Mouse (Mus musculus): ENCODE results near the gene Ebf1. TPM values are rescaled to one million over a fixed set of nuclear protein-coding genes. Genes with fewer than 3 reads are reported as not detected.
A peak's percentile ranks its signal among the peaks of the same experiment; 100 is the strongest.

Gene Ebf1
- polyA plus RNA-seq, 1 experiment from 2014 or later, result 16.2 TPM

DNA sequence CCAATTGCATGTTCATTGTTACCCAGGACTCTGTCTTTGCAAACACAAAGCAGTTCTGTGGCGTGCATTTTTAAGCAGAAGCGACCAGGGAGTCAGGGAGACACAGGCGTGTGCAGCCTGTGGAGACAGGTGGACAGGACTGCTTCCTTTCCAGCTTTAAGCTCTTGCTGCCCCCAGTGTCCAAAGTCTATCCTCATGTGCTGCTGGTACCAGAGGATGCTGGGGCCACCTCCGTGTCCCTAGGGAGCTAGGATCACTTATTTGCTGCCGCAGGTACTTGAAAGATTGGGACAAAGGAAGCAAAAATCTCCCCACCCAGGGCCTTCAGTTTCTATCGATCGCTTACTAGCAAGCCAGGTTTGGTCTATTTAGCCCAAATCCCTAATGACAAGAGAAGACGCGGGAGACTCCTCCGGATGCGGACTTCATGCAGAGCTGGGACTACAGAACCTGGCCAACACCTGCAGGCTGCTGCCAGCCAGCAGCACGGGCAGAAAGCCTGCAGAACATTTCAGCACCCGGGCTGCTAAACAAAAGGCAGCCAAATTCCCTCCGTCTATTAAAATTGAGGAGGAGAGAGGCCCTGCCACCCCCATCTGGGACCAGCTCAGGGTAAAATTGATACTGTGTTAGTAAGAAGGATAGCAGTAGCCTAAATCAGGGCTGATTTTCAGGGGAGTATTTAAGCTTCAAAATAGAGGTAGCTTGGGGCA is 215.3 kb downstream of the Ebf1 start:
- no peak for ATAC-seq (replicated peaks; ENCODE audit: extremely low read depth, insufficient read depth, low FRiP score)
- Histone ChIP-seq H3K9ac (ENCODE audit: low read length) (no peak overlapping the region), H3K4me3 (ENCODE audit: low read length) (no peak overlapping the region), H3K4me1 (ENCODE audit: control insufficient read depth, insufficient read depth, low read length) (0 out of 2 replicates have a peak, but pooled peaks cover 2% of the 10 kb centered on the region), H3K27ac (ENCODE audit: low read length) (no peak overlapping the region), H3K36me3 (ENCODE audit: control insufficient read depth, insufficient read depth) (no peaks in the 10 kb centered on the region), H3K27me3 (ENCODE audit: control insufficient read depth, insufficient read depth, low read length) (peaks cover 3% of the 10 kb centered on the region; the same call in 1 of the 2 replicates), H3K9me3 (replicated peaks; ENCODE audit: control insufficient read depth, low read length) (no peaks in the 10 kb centered on the region), H3K4me2 (ENCODE audit: low read depth, low read length) (no peak overlapping the region)
- WGBS, result 42% methylated on average over 14 of the region's 14 CpGs

DNA sequence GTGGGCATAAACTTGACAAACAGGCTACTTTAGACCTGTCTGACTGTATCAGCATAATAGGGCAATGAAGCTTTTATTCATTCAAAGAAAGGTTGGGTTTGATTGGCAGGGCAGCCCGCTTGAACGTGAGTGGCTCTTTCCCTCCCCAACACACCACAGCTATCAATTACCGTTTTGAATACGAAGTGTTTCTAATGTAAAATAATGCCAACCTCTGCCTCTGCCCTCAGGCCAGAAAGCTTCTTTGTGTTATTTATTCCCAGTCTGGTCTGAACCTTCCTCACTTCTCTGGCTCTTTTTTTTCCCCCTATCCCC is 215.8 kb downstream of the Ebf1 start:
- Histone ChIP-seq H3K27me3 (ENCODE audit: control insufficient read depth, insufficient read depth, low read length) (peaks cover 3% of the 10 kb centered on the region; the same call in 1 of the 2 replicates), H3K4me1 (ENCODE audit: control insufficient read depth, insufficient read depth, low read length) (0 out of 2 replicates have a peak, but pooled peaks cover 2% of the 10 kb centered on the region), H3K36me3 (ENCODE audit: control insufficient read depth, insufficient read depth) (no peaks in the 10 kb centered on the region), H3K4me2 (ENCODE audit: low read depth, low read length) (no peak overlapping the region), H3K9me3 (replicated peaks; ENCODE audit: control insufficient read depth, low read length) (no peaks in the 10 kb centered on the region), H3K27ac (ENCODE audit: low read length) (no peak overlapping the region), H3K4me3 (ENCODE audit: low read length) (no peak overlapping the region), H3K9ac (ENCODE audit: low read length) (no peak overlapping the region)
- ATAC-seq (replicated peaks; ENCODE audit: extremely low read depth, insufficient read depth, low FRiP score), result no peak
- WGBS, result 31% methylated on average over 4 of the region's 4 CpGs

DNA sequence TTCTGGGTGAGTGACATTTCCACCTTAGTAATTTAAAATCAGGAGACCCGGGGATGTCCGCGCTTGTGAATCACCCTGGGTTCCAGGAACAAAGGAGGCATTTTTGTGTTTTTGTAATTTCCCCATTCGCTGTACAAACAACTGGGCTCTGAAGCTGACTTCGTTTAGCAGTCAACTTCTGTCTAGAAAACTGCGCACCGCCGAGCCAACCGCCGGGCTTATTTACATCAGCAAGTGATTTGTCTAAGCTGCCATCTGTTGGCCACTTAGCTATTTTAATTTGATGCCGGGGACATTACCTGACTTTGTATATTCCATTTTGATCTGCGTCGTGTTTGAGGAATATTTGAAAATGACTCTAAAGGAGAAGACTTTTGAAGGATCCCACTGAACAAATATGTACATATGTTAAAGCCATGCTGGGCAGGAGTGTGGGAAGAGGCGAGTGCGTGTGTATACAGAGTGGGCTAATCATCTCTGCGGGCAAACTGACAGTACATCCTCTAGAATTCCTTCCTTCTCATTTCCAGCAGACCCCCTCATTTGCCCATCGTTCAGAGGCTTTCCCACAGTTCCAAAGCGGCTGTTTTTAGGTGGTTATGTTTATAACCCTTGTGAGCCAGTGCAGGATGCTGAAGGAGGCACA is 216.4 kb downstream of the Ebf1 start:
- Histone ChIP-seq H3K4me3 (ENCODE audit: low read length) (no peak overlapping the region), H3K9ac (ENCODE audit: low read length) (no peak overlapping the region), H3K27me3 (ENCODE audit: control insufficient read depth, insufficient read depth, low read length) (peaks cover 3% of the 10 kb centered on the region; the same call in 1 of the 2 replicates), H3K27ac (ENCODE audit: low read length) (no peak overlapping the region), H3K4me2 (ENCODE audit: low read depth, low read length) (no peak overlapping the region), H3K36me3 (ENCODE audit: control insufficient read depth, insufficient read depth) (no peaks in the 10 kb centered on the region), H3K4me1 (ENCODE audit: control insufficient read depth, insufficient read depth, low read length) (0 out of 2 replicates have a peak, but pooled peaks cover 2% of the 10 kb centered on the region), H3K9me3 (replicated peaks; ENCODE audit: control insufficient read depth, low read length) (no peaks in the 10 kb centered on the region)
- WGBS, result 58% methylated on average over 18 of the region's 18 CpGs
- ATAC-seq (replicated peaks; ENCODE audit: extremely low read depth, insufficient read depth, low FRiP score), result no peak

DNA sequence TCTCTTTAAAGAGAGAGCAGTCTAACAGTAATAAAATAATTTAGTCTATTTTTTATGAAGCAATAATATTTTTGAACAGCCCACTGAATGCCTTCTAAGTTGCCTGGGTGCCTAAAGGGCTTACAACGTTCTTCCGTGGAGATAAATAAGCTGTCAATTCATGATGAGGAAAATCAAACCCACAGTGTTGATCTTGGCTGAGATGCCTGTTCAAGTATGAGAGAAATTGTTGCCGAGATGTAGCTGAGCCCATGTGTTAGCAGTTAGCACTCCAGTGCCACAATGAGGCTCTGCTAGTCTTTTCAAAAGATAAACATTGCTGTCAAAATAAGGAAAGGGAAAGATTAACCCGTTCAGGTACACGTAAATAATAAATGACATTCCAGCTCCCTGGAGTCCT is 218.0 kb downstream of the Ebf1 start:
- peaks cover 3% of the 10 kb centered on the region; the same call in 1 of the 2 replicates for H3K27me3 ChIP-seq (ENCODE audit: control insufficient read depth, insufficient read depth, low read length)
- 0 out of 2 replicates have a peak, but pooled peaks cover 2% of the 10 kb centered on the region for H3K4me1 ChIP-seq (ENCODE audit: control insufficient read depth, insufficient read depth, low read length)
- H3K9me3 ChIP-seq (replicated peaks; ENCODE audit: control insufficient read depth, low read length), result no peaks in the 10 kb centered on the region
- no peak overlapping the region for H3K9ac ChIP-seq (ENCODE audit: low read length)
- H3K27ac ChIP-seq (ENCODE audit: low read length), result no peak overlapping the region
- no peak for ATAC-seq (replicated peaks; ENCODE audit: extremely low read depth, insufficient read depth, low FRiP score)
- no peak overlapping the region for H3K4me2 ChIP-seq (ENCODE audit: low read depth, low read length)
- H3K4me3 ChIP-seq (ENCODE audit: low read length), result no peak overlapping the region
- H3K36me3 ChIP-seq (ENCODE audit: control insufficient read depth, insufficient read depth), result no peaks in the 10 kb centered on the region
- WGBS, result 37% methylated on average over 5 of the region's 5 CpGs

DNA sequence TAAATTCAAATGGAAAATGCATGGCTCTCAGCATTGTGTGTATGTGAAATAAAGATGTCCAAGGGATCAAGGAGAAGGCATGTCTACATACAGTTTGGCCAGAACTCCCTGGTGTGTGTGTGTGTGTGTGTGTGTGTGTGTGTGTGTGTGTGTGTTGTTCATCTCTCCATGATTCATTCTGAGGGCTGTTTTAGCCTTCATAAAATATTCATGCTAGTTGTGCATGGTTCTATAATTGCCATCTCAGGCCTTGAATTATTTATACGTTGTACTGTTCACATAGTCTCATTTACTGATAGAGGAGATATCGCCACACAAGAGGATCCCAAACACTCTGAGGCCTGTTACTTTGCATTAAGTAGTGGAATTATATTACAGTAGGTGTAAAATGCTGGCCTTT is 220.5 kb downstream of the Ebf1 start:
- H3K4me1 ChIP-seq (ENCODE audit: control insufficient read depth, insufficient read depth, low read length), result peaks cover 14% of the 10 kb centered on the region
- H3K4me3 ChIP-seq (ENCODE audit: low read length), result no peak overlapping the region
- WGBS, result 84% methylated on average over 2 of the region's 2 CpGs
- H3K4me2 ChIP-seq (ENCODE audit: low read depth, low read length), result no peak overlapping the region
- no peaks in the 10 kb centered on the region for H3K27me3 ChIP-seq (ENCODE audit: control insufficient read depth, insufficient read depth, low read length)
- no peak overlapping the region for H3K27ac ChIP-seq (ENCODE audit: low read length)
- H3K9me3 ChIP-seq (replicated peaks; ENCODE audit: control insufficient read depth, low read length), result no peaks in the 10 kb centered on the region
- ATAC-seq (replicated peaks; ENCODE audit: extremely low read depth, insufficient read depth, low FRiP score), result no peak
- H3K36me3 ChIP-seq (ENCODE audit: control insufficient read depth, insufficient read depth), result no peaks in the 10 kb centered on the region
- no peak overlapping the region for H3K9ac ChIP-seq (ENCODE audit: low read length)

DNA sequence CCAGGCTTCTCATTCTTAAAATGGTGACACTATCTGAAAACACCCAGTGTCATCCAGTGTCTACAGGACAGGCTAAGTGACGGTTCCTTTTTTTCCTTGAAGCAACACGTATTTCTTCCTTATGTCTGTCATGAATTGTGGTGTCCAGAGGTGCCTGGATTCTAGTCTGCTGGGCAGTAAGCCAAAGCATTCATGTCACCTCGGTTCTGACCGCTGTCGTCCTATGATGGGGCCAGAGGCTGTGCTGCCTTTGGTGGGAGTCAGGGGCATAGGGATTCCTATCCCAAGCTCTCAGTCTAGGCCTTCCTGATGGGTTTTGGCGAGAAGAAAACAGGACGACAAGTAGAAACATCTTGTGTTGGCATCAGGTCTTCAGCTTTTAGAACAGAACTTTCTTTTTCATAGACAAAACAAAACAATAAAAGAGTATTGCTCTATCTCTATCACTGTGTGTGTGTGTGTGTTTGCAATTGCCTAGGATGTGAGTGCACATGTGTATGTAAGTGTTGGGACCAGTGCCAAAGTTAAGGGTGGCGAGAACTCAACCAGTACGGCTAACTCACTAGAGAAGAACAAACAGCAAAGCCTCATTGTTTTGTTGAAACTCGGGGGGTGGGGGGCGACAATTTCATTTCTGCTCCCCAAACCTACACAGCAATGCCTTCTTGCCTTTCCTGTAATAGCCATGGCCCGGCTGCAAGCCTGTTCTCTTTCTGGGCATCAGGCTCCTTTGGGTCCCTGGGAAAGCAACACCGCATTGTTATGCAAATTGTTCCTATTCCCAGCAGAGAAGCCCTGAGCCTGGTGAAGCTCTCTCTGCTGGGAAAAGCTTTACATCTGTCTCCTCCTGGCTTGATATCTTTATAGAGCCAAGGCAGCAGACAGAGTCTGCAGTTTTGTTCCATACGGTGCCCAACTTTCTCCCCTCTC is 224.3 kb downstream of the Ebf1 start:
- Histone ChIP-seq H3K9me3 (replicated peaks; ENCODE audit: control insufficient read depth, low read length) (no peaks in the 10 kb centered on the region), H3K9ac (ENCODE audit: low read length) (no peak overlapping the region), H3K36me3 (ENCODE audit: control insufficient read depth, insufficient read depth) (no peaks in the 10 kb centered on the region), H3K4me3 (ENCODE audit: low read length) (no peak overlapping the region), H3K4me2 (ENCODE audit: low read depth, low read length) (0 out of 2 replicates have a peak overlapping the region, but pooled peaks have one; percentile 8), H3K4me1 (ENCODE audit: control insufficient read depth, insufficient read depth, low read length) (peaks cover 14% of the 10 kb centered on the region), H3K27ac (ENCODE audit: low read length) (no peak overlapping the region), H3K27me3 (ENCODE audit: control insufficient read depth, insufficient read depth, low read length) (no peaks in the 10 kb centered on the region)
- WGBS, result 21% methylated on average over 14 of the region's 14 CpGs
- ATAC-seq (replicated peaks; ENCODE audit: extremely low read depth, insufficient read depth, low FRiP score), result no peak

DNA sequence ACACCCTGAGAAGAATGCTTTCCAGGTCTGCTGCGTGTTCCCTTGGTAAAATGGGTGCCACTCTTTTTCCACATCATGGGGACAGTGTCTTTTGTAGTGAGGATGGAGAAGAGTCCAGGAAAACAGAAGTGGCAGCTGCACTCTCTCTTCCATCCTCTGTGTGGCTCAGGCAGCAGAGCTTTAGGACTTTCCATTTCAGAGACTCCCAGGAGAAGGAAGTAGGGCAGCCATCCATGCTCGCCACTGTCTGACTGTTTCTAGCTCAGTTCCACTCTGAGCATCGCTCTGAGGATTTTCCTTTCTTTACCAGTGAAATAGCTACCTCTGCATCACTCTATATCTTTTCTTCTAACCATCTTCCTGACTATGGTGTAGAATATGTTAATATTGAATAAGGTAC is 234.8 kb downstream of the Ebf1 start:
- 86% methylated on average over 3 of the region's 3 CpGs for WGBS
- no peak overlapping the region for H3K27ac ChIP-seq (ENCODE audit: low read length)

DNA sequence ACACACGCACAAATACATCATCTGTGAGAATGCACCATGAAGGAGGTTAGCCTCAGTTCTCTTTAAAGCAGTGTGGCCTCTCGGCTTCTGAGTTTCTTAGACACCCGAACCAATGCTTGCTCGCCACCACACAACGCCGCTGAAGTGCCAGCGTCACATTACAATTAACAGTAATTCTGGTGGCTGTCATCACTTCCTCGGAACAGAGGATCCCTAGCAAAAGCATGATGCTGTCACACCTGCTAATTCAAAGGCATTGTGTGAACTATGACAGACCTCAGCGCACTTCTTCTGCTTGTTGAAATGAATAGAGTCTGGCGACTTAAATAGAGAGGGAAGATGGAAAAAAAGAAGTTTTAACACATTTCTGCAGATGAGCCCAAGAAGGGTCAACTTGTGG is 235.8 kb downstream of the Ebf1 start:
- Histone ChIP-seq H3K4me1 (ENCODE audit: control insufficient read depth, insufficient read depth, low read length) (peaks cover 12% of the 10 kb centered on the region), H3K9ac (ENCODE audit: low read length) (no peak overlapping the region), H3K4me3 (ENCODE audit: low read length) (no peak overlapping the region), H3K4me2 (ENCODE audit: low read depth, low read length) (no peak overlapping the region), H3K27me3 (ENCODE audit: control insufficient read depth, insufficient read depth, low read length) (no peaks in the 10 kb centered on the region), H3K36me3 (ENCODE audit: control insufficient read depth, insufficient read depth) (no peaks in the 10 kb centered on the region), H3K27ac (ENCODE audit: low read length) (no peak overlapping the region), H3K9me3 (replicated peaks; ENCODE audit: control insufficient read depth, low read length) (no peaks in the 10 kb centered on the region)
- ATAC-seq (replicated peaks; ENCODE audit: extremely low read depth, insufficient read depth, low FRiP score), result no peak
- WGBS, result 57% methylated on average over 10 of the region's 10 CpGs

More for the DNA sequence above, 234.8 kb downstream of the Ebf1 start:
- no peaks in the 10 kb centered on the region for H3K27me3 ChIP-seq (ENCODE audit: control insufficient read depth, insufficient read depth, low read length)
- peaks cover 12% of the 10 kb centered on the region for H3K4me1 ChIP-seq (ENCODE audit: control insufficient read depth, insufficient read depth, low read length)
- H3K36me3 ChIP-seq (ENCODE audit: control insufficient read depth, insufficient read depth), result no peaks in the 10 kb centered on the region
- ATAC-seq (replicated peaks; ENCODE audit: extremely low read depth, insufficient read depth, low FRiP score), result no peak
- H3K4me3 ChIP-seq (ENCODE audit: low read length), result no peak overlapping the region
- no peak overlapping the region for H3K4me2 ChIP-seq (ENCODE audit: low read depth, low read length)
- no peaks in the 10 kb centered on the region for H3K9me3 ChIP-seq (replicated peaks; ENCODE audit: control insufficient read depth, low read length)
- no peak overlapping the region for H3K9ac ChIP-seq (ENCODE audit: low read length)
